Mouse (Mus musculus) bone marrow, adult 2 months (tissue): ENCODE measurements around the gene Riok1.

Experiments used
- CTCF ChIP-seq: fragments of 200-500 bp; IDR thresholded peaks from 2 replicates; pipeline ENCODE4 v1.5.1; 2011; ENCODE audit warnings: low read length, control low read depth; ENCODE audit not compliant: control insufficient read depth, insufficient read depth
- POLR2A ChIP-seq: fragments of 200-500 bp; IDR thresholded peaks from 2 replicates; pipeline ENCODE4 v1.6.1; 2011; ENCODE audit warnings: low read depth, mild to moderate bottlenecking, control low read depth, low read length, borderline replicate concordance; ENCODE audit not compliant: control insufficient read depth

GRCm38 (mm10) chr13:38018791-38019190 is 18.0 kb upstream of the Riok1 start:
- TF ChIP-seq CTCF (no peak), POLR2A (no peak)
